Mouse (Mus musculus) embryonic stem cell, embryonic (primary cell): Measurements from ENCODE around the gene Mlf1.

Source experiments
- CTCF ChIA-PET, 4 experiments: fragments of 300-600 bp in 2 of 4; fragments of 350-600 bp in 2 of 4; sonication (Branson Sonifier 250); formaldehyde crosslinking; loops; one replicate each; lab custom pipeline; 2022; ENCODE audit warnings: inconsistent platforms in 2 of 4; lab: Charles Lee
- POLR2A ChIA-PET, 4 experiments: fragments of 300-600 bp in 2 of 4; fragments of 350-600 bp in 2 of 4; sonication (Branson Sonifier 250); formaldehyde crosslinking; loops; one replicate each; lab custom pipeline; 2022; ENCODE audit warnings: antibody characterized with exemption in 4 of 4, inconsistent platforms in 1 of 4; lab: Charles Lee

The Mlf1 gene

GRCm38 (mm10) chr3:67373872-67374271 lies at the start of gene Mlf1:
Gene Mlf1, plus strand, starts transcription at chr3:67374097.
- POLR2A ChIA-PET: interaction anchor here in 2 of 4 experiments (0.6 to 0.9 kb wide), 3 partner anchors 56 to 1208 kb away, joined by 3 read pairs; partner anchors contain the start of gene Gfm1 (in 1 of the 2)
- CTCF ChIA-PET: interaction anchor here in 1 of 4 experiments (0.6 kb wide), 1 partner anchor 672 kb away, joined by 5 read pairs; no protein-coding TSS in a partner anchor

GRCm38 (mm10) chr3:67339558-67339957 lies 34.3 kb upstream of the Mlf1 start:
- CTCF ChIA-PET: no interaction called here
- POLR2A ChIA-PET: interaction anchor here in 1 of 4 experiments (0.7 kb wide), 1 partner anchor 31 kb away, joined by 5 read pairs; no protein-coding TSS in a partner anchor

- POLR2A ChIA-PET: interaction anchor here in 1 of 4 experiments (0.9 kb wide), 1 partner anchor 10 kb away, joined by 3 read pairs; no protein-coding TSS in a partner anchor
- CTCF ChIA-PET: interaction anchor here in 1 of 4 experiments (1.2 kb wide), 1 partner anchor 1009 kb away, joined by 3 read pairs; no protein-coding TSS in a partner anchor
Observed at GRCm38 (mm10) chr3:67340921-67341320, 33.0 kb upstream of the Mlf1 start.

GRCm38 (mm10) chr3:67343004-67343662 lies 30.8 kb upstream of the Mlf1 start:
- POLR2A ChIA-PET: no interaction called here

GRCm38 (mm10) chr3:67344599-67344998 lies 29.3 kb upstream of the Mlf1 start:
- POLR2A ChIA-PET: interaction anchor here in 1 of 4 experiments (0.7 kb wide), 1 partner anchor 105 kb away, joined by 3 read pairs; no protein-coding TSS in a partner anchor
- CTCF ChIA-PET: interaction anchor here in 2 of 4 experiments (0.6 to 1.0 kb wide), 5 partner anchors 8 to 1014 kb away, joined by 3 to 5 read pairs (median 3); no protein-coding TSS in a partner anchor

More at GRCm38 (mm10) chr3:67343004-67343662, 30.8 kb upstream of the Mlf1 start:
- CTCF ChIA-PET: interaction anchor here in 3 of 4 experiments (0.5 to 0.8 kb wide), 3 partner anchors 10 to 1697 kb away, joined by 3 to 7 read pairs (median 4); no protein-coding TSS in a partner anchor

GRCm38 (mm10) chr3:67346674-67347073 lies 27.2 kb upstream of the Mlf1 start:
- POLR2A ChIA-PET: no interaction called here
- CTCF ChIA-PET: interaction anchor here in 2 of 4 experiments (0.6 to 0.7 kb wide), 3 partner anchors 61 to 707 kb away, joined by 3 to 12 read pairs (median 4); no protein-coding TSS in a partner anchor

GRCm38 (mm10) chr3:67351406-67352127 lies 22.3 kb upstream of the Mlf1 start:
- POLR2A ChIA-PET: no interaction called here
- CTCF ChIA-PET: interaction anchor here in 3 of 4 experiments (1.1 to 2.6 kb wide), 5 partner anchors 215 to 702 kb away, joined by 3 to 11 read pairs (median 7); no protein-coding TSS in a partner anchor

- CTCF ChIA-PET: interaction anchor here (0.8 to 2.6 kb wide), 7 partner anchors 8 to 702 kb away, joined by 3 to 11 read pairs (median 7); no protein-coding TSS in a partner anchor
Observed at GRCm38 (mm10) chr3:67352128-67352762, 21.7 kb upstream of the Mlf1 start.

GRCm38 (mm10) chr3:67352763-67353149 lies 21.1 kb upstream of the Mlf1 start:
- CTCF ChIA-PET: interaction anchor here (0.8 to 2.6 kb wide), 6 partner anchors 8 to 685 kb away, joined by 3 to 11 read pairs (median 7); no protein-coding TSS in a partner anchor
- POLR2A ChIA-PET: interaction anchor here in 1 of 4 experiments (0.6 kb wide), 1 partner anchor 992 kb away, joined by 5 read pairs; no protein-coding TSS in a partner anchor

More at GRCm38 (mm10) chr3:67352128-67352762, 21.7 kb upstream of the Mlf1 start:
- POLR2A ChIA-PET: no interaction called here

GRCm38 (mm10) chr3:67358376-67358775 lies 15.5 kb upstream of the Mlf1 start:
- ChIA-PET CTCF (no interaction called here), POLR2A (no interaction called here)

- POLR2A ChIA-PET: no interaction called here
- CTCF ChIA-PET: no interaction called here
Observed at GRCm38 (mm10) chr3:67366087-67366892, 7.6 kb upstream of the Mlf1 start.

- ChIA-PET POLR2A (no interaction called here), CTCF (no interaction called here)
Observed at GRCm38 (mm10) chr3:67367481-67367880, 6.4 kb upstream of the Mlf1 start.

- ChIA-PET CTCF (interaction anchor here in 2 of 4 experiments (0.5 to 1.1 kb wide), 4 partner anchors 20 to 644 kb away, joined by 3 to 4 read pairs (median 3); no protein-coding TSS in a partner anchor), POLR2A (no interaction called here)
Observed at GRCm38 (mm10) chr3:67369407-67370079, 4.4 kb upstream of the Mlf1 start.

- POLR2A ChIA-PET: no interaction called here
- CTCF ChIA-PET: no interaction called here
Observed at GRCm38 (mm10) chr3:67372194-67372593, 1.7 kb upstream of the Mlf1 start.

- ChIA-PET POLR2A (no interaction called here), CTCF (no interaction called here)
Observed at GRCm38 (mm10) chr3:67372781-67373180, 1.1 kb upstream of the Mlf1 start.

GRCm38 (mm10) chr3:67374360-67374778 lies 472 bp downstream of the Mlf1 start:
- ChIA-PET POLR2A (interaction anchor here in 2 of 4 experiments (0.6 to 0.9 kb wide), 3 partner anchors 55 to 1208 kb away, joined by 3 read pairs; partner anchors contain the start of gene Gfm1 (in 1 of the 2)), CTCF (no interaction called here)

- ChIA-PET POLR2A (no interaction called here), CTCF (no interaction called here)
Observed at GRCm38 (mm10) chr3:67375063-67375462, 1.2 kb downstream of the Mlf1 start, which contains the start of gene Gm17402. Gene Gm17402, minus strand, starts transcription at chr3:67375163.
